Comparison of ENCODE assay signal across 25 mouse cellular contexts in the genomic region with DNA sequence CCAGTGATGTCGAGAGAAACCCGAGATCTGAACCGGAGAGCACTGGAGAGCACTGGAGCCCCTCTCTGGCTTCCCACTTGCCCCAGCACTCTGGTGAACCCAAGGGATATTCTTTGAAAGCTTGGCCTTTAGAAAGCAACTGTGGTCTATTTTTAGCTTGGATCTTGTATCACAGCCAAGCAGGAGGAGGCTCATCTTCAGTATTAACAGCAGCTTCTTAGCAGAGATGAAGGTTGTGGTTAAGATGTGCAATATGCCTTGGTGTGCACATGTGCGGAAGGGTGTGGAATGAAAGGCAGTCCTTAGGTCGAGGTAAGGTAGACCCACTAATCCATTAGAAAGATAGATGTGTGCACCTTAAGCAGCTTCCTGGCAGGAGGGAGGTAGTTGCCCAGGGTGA. TPM values are rescaled to one million over a fixed set of nuclear protein-coding genes. Genes with fewer than 3 reads are reported as not detected.
DNase-seq lines count a peak whose midpoint lies in the region; ATAC-seq and TF ChIP-seq lines count a peak whose summit lies in the region.
"Had no signal": no experiment of that assay in that cellular context is flagged by ENCODE, and none has a peak within 500 bp of the region (broad histone marks: within the 10 kb centered on the region; RNA-seq: fewer than 3 reads in every experiment).

No protein-coding gene starts in this region.

- H3K9me3 ChIP-seq in heart, embryonic 15.5 days (replicated peaks), result no peaks in the 10 kb centered on the region
- H3K9me3 ChIP-seq in kidney, postnatal 0 days (replicated peaks; ENCODE audit: low read length), result no peaks in the 10 kb centered on the region
- H3K9me3 ChIP-seq: embryonic facial prominence, embryonic 12.5 days; forebrain, embryonic 12.5 days; limb, embryonic 15.5 days had no signal

- H3K4me2 ChIP-seq in heart, embryonic 15.5 days, result no peak overlapping the region
- H3K4me2 ChIP-seq in kidney, postnatal 0 days (ENCODE audit: low read length), result no peak overlapping the region
- H3K4me2 ChIP-seq: embryonic facial prominence, embryonic 12.5 days; forebrain, embryonic 12.5 days; hindbrain, embryonic 14.5 days; limb, embryonic 15.5 days had no signal

- DNase-seq in frontal cortex, postnatal 25 days (ENCODE audit: low spot score in 2 of 2), result no peak
- DNase-seq in heart, postnatal 25 days (ENCODE audit: low spot score), result no peak
- DNase-seq in kidney, postnatal 0 days (ENCODE audit: low spot score), result peak; percentile 4
- DNase-seq in kidney, postnatal 36 days, result no peak
- DNase-seq in NIH3T3 (ENCODE audit: low read depth), result peak; percentile 36
- DNase-seq in layer of hippocampus, adult 11-12 months (ENCODE audit: low spot score), result no peak
- DNase-seq: cerebellum, adult 18-20 months; cerebellum, postnatal 14 days; gastrocnemius, postnatal 25 days; layer of hippocampus, adult 9-11 months; midbrain, embryonic 14.5 days; retina, postnatal 1 day; right cerebral cortex, postnatal 4 days; thymus, adult 18-20 months; thymus, postnatal 36 days had no signal

- intact Hi-C loops in heart, postnatal 25 days (cut with DNase I), result no loop called here

- no peaks in the 10 kb centered on the region for H3K36me3 ChIP-seq in heart, embryonic 15.5 days
- H3K36me3 ChIP-seq in kidney, postnatal 0 days (ENCODE audit: insufficient read depth, low read length), result no peaks in the 10 kb centered on the region
- H3K36me3 ChIP-seq: embryonic facial prominence, embryonic 12.5 days; forebrain, embryonic 12.5 days; limb, embryonic 15.5 days had no signal

- no peaks in the 10 kb centered on the region for H3K27me3 ChIP-seq in heart, embryonic 15.5 days
- no peaks in the 10 kb centered on the region for H3K27me3 ChIP-seq in kidney, postnatal 0 days (ENCODE audit: insufficient read depth, low read length)
- H3K27me3 ChIP-seq: embryonic facial prominence, embryonic 12.5 days; forebrain, embryonic 12.5 days; limb, embryonic 15.5 days; Patski had no signal

- ATAC-seq in frontal cortex, adult (ENCODE audit: low TSS enrichment), result peak; percentile 52; the same call in 1 of the 2 replicates
- ATAC-seq in heart, embryonic 15.5 days (replicated peaks; ENCODE audit: insufficient number of reproducible peaks, insufficient read depth, low FRiP score, low read depth), result no peak
- no peak for ATAC-seq in kidney, postnatal 0 days (replicated peaks; ENCODE audit: low FRiP score, low read depth)
- ATAC-seq: inflammation-experienced regulatory T-cells, adult 6 months; Patski had no signal

- H3K27ac ChIP-seq in heart, embryonic 15.5 days, result peak overlapping the region; percentile 31; the same call in 1 of the 2 replicates
- H3K27ac ChIP-seq in kidney, postnatal 0 days, result no peak overlapping the region
- H3K27ac ChIP-seq: embryonic facial prominence, embryonic 12.5 days; forebrain, embryonic 12.5 days; hindbrain, embryonic 14.5 days; limb, embryonic 15.5 days; liver, embryonic 14.5 days had no signal

- TF ChIP-seq CTCF in kidney, postnatal 0 days (IDR thresholded peaks at IDR 0.05; ENCODE audit: low read depth), result no peak

- WGBS in heart, embryonic 15.5 days, result 65% methylated on average over 5 of the region's 5 CpGs
- WGBS in kidney, postnatal 0 days, result 53% methylated on average over 5 of the region's 5 CpGs

- H3K9ac ChIP-seq in heart, embryonic 15.5 days, result no peak overlapping the region
- H3K9ac ChIP-seq in kidney, postnatal 0 days (ENCODE audit: low read depth, low read length), result no peak overlapping the region
- H3K9ac ChIP-seq: embryonic facial prominence, embryonic 12.5 days; forebrain, embryonic 12.5 days; hindbrain, embryonic 14.5 days; limb, embryonic 15.5 days; liver, embryonic 14.5 days had no signal

- peaks cover 26% of the 10 kb centered on the region for H3K4me1 ChIP-seq in heart, embryonic 15.5 days (replicated peaks)
- 0 out of 2 replicates have a peak, but pooled peaks cover 4% of the 10 kb centered on the region for H3K4me1 ChIP-seq in kidney, postnatal 0 days (replicated peaks; ENCODE audit: insufficient read depth, low read length)
- H3K4me1 ChIP-seq: embryonic facial prominence, embryonic 12.5 days; forebrain, embryonic 12.5 days had no signal

- no peak overlapping the region for H3K4me3 ChIP-seq in heart, embryonic 15.5 days
- H3K4me3 ChIP-seq in kidney, postnatal 0 days (replicated peaks; ENCODE audit: low read depth, low read length), result no peak overlapping the region
- H3K4me3 ChIP-seq: embryonic facial prominence, embryonic 12.5 days; erythroblast, embryonic 14.5 days; forebrain, embryonic 12.5 days; limb, embryonic 15.5 days had no signal

RNA-seq across cellular contexts. Expression of a gene that starts 2.1 kb away (rescaled TPM):
- 0.04 and 0.08 TPM in 2 replicates for polyA plus RNA-seq in heart, embryonic 15.5 days (2015; fragmentation: Nextera tagmentation; extraction: Ambion mirVana)
- total RNA-seq in heart, postnatal 25 days (2021), result under 1 TPM in 1 of 2 experiments, not detected in 1; 0.03 TPM
- 23.5 and 26.5 TPM in 2 replicates for polyA plus RNA-seq in kidney, postnatal 0 days (2015; fragmentation: Nextera tagmentation; extraction: Ambion mirVana)
- polyA plus RNA-seq: erythroblast, embryonic 14.5 days had no signal

RNA-seq across cellular contexts. Expression of a gene that starts 40.8 kb away (rescaled TPM):
- 6.5 and 7.3 TPM in 2 replicates for polyA plus RNA-seq in heart, embryonic 15.5 days (2015; fragmentation: Nextera tagmentation; extraction: Ambion mirVana)
- 1 to 10 TPM; 5.8 to 8.2 TPM for total RNA-seq in heart, postnatal 25 days (2021)
- 2.9 and 3.6 TPM in 2 replicates for polyA plus RNA-seq in kidney, postnatal 0 days (2015; fragmentation: Nextera tagmentation; extraction: Ambion mirVana)

Comparison
In these comparisons a context has a peak if more than half of its experiments do, and no peak if none do; other contexts are left out.
1. DNase-seq: peak in kidney, postnatal 0 days (single experiment) and NIH3T3 (single experiment); none in frontal cortex, postnatal 25 days (0 of 2), heart, postnatal 25 days (single experiment), kidney, postnatal 36 days (0 of 2) and layer of hippocampus, adult 11-12 months (single experiment).
2. RNA of a gene that starts 2.1 kb away (polyA plus RNA-seq): 23.5 to 26.5 TPM in kidney, postnatal 0 days; 0.04 to 0.08 TPM in heart, embryonic 15.5 days; every median in the first group is over 10 times any median in the second.